ENCODE assay signal across 8 mouse cellular contexts in the genomic region with DNA sequence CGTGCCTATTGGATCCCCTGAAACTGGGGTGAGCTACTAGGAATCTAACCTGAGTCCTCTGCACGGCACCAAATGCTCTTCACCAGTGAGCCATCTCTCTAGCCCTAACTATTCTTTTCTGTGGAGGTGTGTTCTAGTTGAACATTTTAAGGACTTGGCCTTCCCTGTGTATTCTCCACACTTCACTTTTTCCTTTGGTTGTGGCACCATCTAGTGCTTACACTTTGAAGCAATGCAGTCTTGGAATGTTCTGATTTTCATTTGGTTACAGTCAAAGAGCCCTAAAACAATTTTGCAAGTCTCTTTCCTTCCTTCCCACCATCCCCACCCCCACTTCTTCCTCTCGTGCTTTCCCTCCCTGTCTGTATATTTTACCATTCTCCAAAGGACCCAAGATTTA. TPM values are rescaled to one million over a fixed set of nuclear protein-coding genes. Genes with fewer than 3 reads are reported as not detected.
DNase-seq lines count a peak whose midpoint lies in the region; ATAC-seq and TF ChIP-seq lines count a peak whose summit lies in the region.
"Had no signal": no experiment of that assay in that cellular context is flagged by ENCODE, and none has a peak within 500 bp of the region (broad histone marks: within the 10 kb centered on the region; RNA-seq: fewer than 3 reads in every experiment).

No protein-coding gene starts in this region.

- H3K9ac ChIP-seq in kidney, embryonic 15.5 days, result no peak overlapping the region
- H3K9ac ChIP-seq in MEL (ENCODE audit: control insufficient read depth, low read depth, low read length, poor library complexity, severe bottlenecking), result no peak overlapping the region
- H3K9ac ChIP-seq in kidney, postnatal 0 days (ENCODE audit: low read depth, low read length), result no peak overlapping the region
- H3K9ac ChIP-seq: midbrain, embryonic 12.5 days had no signal

- no peak overlapping the region for H3K4me2 ChIP-seq in kidney, embryonic 15.5 days
- H3K4me2 ChIP-seq in kidney, postnatal 0 days (ENCODE audit: low read length), result no peak overlapping the region
- H3K4me2 ChIP-seq: midbrain, embryonic 12.5 days had no signal

- H3K27me3 ChIP-seq in kidney, embryonic 15.5 days, result no peaks in the 10 kb centered on the region
- H3K27me3 ChIP-seq in MEL (ENCODE audit: control insufficient read depth in 1 of 2, insufficient read depth in 2 of 2, low read length in 2 of 2), result no peaks in the 10 kb centered on the region
- H3K27me3 ChIP-seq in kidney, postnatal 0 days (ENCODE audit: insufficient read depth, low read length), result no peaks in the 10 kb centered on the region

- H3K27ac ChIP-seq in kidney, embryonic 15.5 days, result no peak overlapping the region
- no peak overlapping the region for H3K27ac ChIP-seq in MEL (ENCODE audit: control insufficient read depth, low read depth, low read length)
- H3K27ac ChIP-seq in kidney, postnatal 0 days, result no peak overlapping the region
- H3K27ac ChIP-seq: midbrain, embryonic 12.5 days had no signal

- no peak overlapping the region for H3K4me3 ChIP-seq in kidney, embryonic 15.5 days (replicated peaks)
- H3K4me3 ChIP-seq in MEL (ENCODE audit: control insufficient read depth in 1 of 2, insufficient read depth in 1 of 2, low read depth in 2 of 2, low read length in 2 of 2), result no peak overlapping the region
- no peak overlapping the region for H3K4me3 ChIP-seq in kidney, postnatal 0 days (replicated peaks; ENCODE audit: low read depth, low read length)
- H3K4me3 ChIP-seq: midbrain, embryonic 12.5 days had no signal

- ATAC-seq in kidney, embryonic 15.5 days (replicated peaks; ENCODE audit: low FRiP score), result no peak
- no peak for ATAC-seq in kidney, postnatal 0 days (replicated peaks; ENCODE audit: low FRiP score, low read depth)

- no peaks in the 10 kb centered on the region for H3K36me3 ChIP-seq in kidney, embryonic 15.5 days
- peaks cover 0 to 2% of the 10 kb centered on the region in 2 experiments; a peak in 2 of 4 replicates for H3K36me3 ChIP-seq in MEL (ENCODE audit: control insufficient read depth in 1 of 2, insufficient read depth in 2 of 2, low read length in 2 of 2)
- no peaks in the 10 kb centered on the region for H3K36me3 ChIP-seq in kidney, postnatal 0 days (ENCODE audit: insufficient read depth, low read length)
- H3K36me3 ChIP-seq: midbrain, embryonic 12.5 days had no signal

- TF ChIP-seq CTCF in MEL (IDR thresholded peaks at IDR 0.05 in 2 of 3, conservative IDR thresholded peaks at IDR 0.05 in 1 of 3; ENCODE audit: control insufficient read depth in 1 of 3, insufficient read depth in 1 of 3, low read depth in 2 of 3, low read length in 3 of 3, poor library complexity in 1 of 3, severe bottlenecking in 1 of 3), result peak in 1 of 3 experiments; percentile 24; a peak in 2 of 6 replicates
- TF ChIP-seq CTCF in brain, embryonic 14.5 days (IDR thresholded peaks at IDR 0.05; ENCODE audit: borderline replicate concordance, extremely low read depth, insufficient read depth, insufficient read length), result peak; percentile 23; the same call in 1 of the 2 replicates
- TF ChIP-seq CTCF in kidney, postnatal 0 days (IDR thresholded peaks at IDR 0.05; ENCODE audit: low read depth), result peak; percentile 70

- intact Hi-C loops in gastrocnemius, postnatal 36 days (cut with DNase I), result loop anchor here (2.0 to 5.0 kb wide), 2 partner anchors 169 to 229 kb away; no protein-coding TSS in a partner anchor

- no peak for TF ChIP-seq EP300 in MEL (IDR thresholded peaks at IDR 0.05; ENCODE audit: low read depth in 1 of 2, low read length in 2 of 2)

- H3K9me3 ChIP-seq in kidney, embryonic 15.5 days (replicated peaks), result no peaks in the 10 kb centered on the region
- H3K9me3 ChIP-seq in MEL (replicated peaks; ENCODE audit: insufficient read depth, low read length), result no peaks in the 10 kb centered on the region
- H3K9me3 ChIP-seq in kidney, postnatal 0 days (replicated peaks; ENCODE audit: low read length), result no peaks in the 10 kb centered on the region
- H3K9me3 ChIP-seq: midbrain, embryonic 12.5 days had no signal

- no peak for TF ChIP-seq POLR2A in MEL (IDR thresholded peaks at IDR 0.05; ENCODE audit: control insufficient read depth in 1 of 2, insufficient read depth in 1 of 2, low read depth in 1 of 2, low read length in 2 of 2, poor library complexity in 1 of 2)
- no peak for TF ChIP-seq POLR2A in brain, embryonic 14.5 days (IDR thresholded peaks at IDR 0.05; ENCODE audit: borderline replicate concordance, extremely low read depth, insufficient read depth, insufficient read length, poor library complexity, severe bottlenecking)

- 77% methylated on average over 3 of the region's 3 CpGs for WGBS in kidney, embryonic 15.5 days
- WGBS in kidney, postnatal 0 days, result 69% methylated on average over 3 of the region's 3 CpGs

- H3K79me2 ChIP-seq in MEL (ENCODE audit: control insufficient read depth, insufficient read depth, low read length, poor library complexity), result peaks cover 22% of the 10 kb centered on the region

- TF ChIP-seq RAD21 in MEL (IDR thresholded peaks at IDR 0.05; ENCODE audit: low read depth, low read length), result peak; percentile 12

- peak; percentile 18 for DNase-seq in kidney, adult 18-20 months
- no peak for DNase-seq in MEL (ENCODE audit: low read depth, low spot score)
- peak; percentile 68 for DNase-seq in brain, embryonic 14.5 days (ENCODE audit: low read depth)
- DNase-seq in kidney, postnatal 0 days (ENCODE audit: low spot score), result peak; percentile 44
- DNase-seq in retina, postnatal 7 days (ENCODE audit: low read depth, low spot score), result peak; percentile 34
- DNase-seq in gastrocnemius, postnatal 36 days, result no peak

- H3K4me1 ChIP-seq in kidney, embryonic 15.5 days, result no peaks in the 10 kb centered on the region
- peaks cover 2 to 4% of the 10 kb centered on the region in 2 experiments; a peak in 3 of 4 replicates for H3K4me1 ChIP-seq in MEL (ENCODE audit: control insufficient read depth in 1 of 2, insufficient read depth in 2 of 2, low read length in 2 of 2)
- H3K4me1 ChIP-seq in kidney, postnatal 0 days (replicated peaks; ENCODE audit: insufficient read depth, low read length), result no peaks in the 10 kb centered on the region

TF ChIP-seq in MEL, 35 proteins besides CTCF, POLR2A, EP300 and RAD21:
- no peak for TF ChIP-seq UBTF (IDR thresholded peaks at IDR 0.05; ENCODE audit: borderline replicate concordance, insufficient read depth, low read depth, low read length)
- TF ChIP-seq POLR2AphosphoS2 (IDR thresholded peaks at IDR 0.05; ENCODE audit: low read length), result no peak
- TF ChIP-seq BHLHE40 (IDR thresholded peaks at IDR 0.05; ENCODE audit: borderline replicate concordance, low read depth, low read length), result no peak
- no peak for TF ChIP-seq MAFK (IDR thresholded peaks at IDR 0.05; ENCODE audit: borderline replicate concordance, low read depth, low read length)
- TF ChIP-seq TAL1 (IDR thresholded peaks at IDR 0.05; ENCODE audit: low read length), result no peak
- TF ChIP-seq SMC3 (IDR thresholded peaks at IDR 0.05; ENCODE audit: low read depth, low read length), result no peak
- TF ChIP-seq MXI1 (IDR thresholded peaks at IDR 0.05; ENCODE audit: low read depth, low read length), result no peak
- no peak for TF ChIP-seq ZC3H11A (IDR thresholded peaks at IDR 0.05; ENCODE audit: low read depth, low read length)
- no peak for TF ChIP-seq GABPA (IDR thresholded peaks at IDR 0.05; ENCODE audit: low read depth, low read length)
- no peak for TF ChIP-seq ZKSCAN1 (IDR thresholded peaks at IDR 0.05; ENCODE audit: low read depth, low read length)
- no peak for TF ChIP-seq NELFE (IDR thresholded peaks at IDR 0.05; ENCODE audit: low read depth, low read length)
- TF ChIP-seq USF2 (IDR thresholded peaks at IDR 0.05; ENCODE audit: borderline replicate concordance in 1 of 2, insufficient read depth in 1 of 2, low read depth in 1 of 2, low read length in 2 of 2), result no peak
- no peak for TF ChIP-seq GATA1 (IDR thresholded peaks at IDR 0.05; ENCODE audit: low read depth, low read length)
- TF ChIP-seq NRF1 (IDR thresholded peaks at IDR 0.05; ENCODE audit: insufficient read depth, low read depth, low read length, poor library complexity, severe bottlenecking), result no peak

RNA-seq across cellular contexts. Expression of gene Nrf1, which starts 33.6 kb away (rescaled TPM):
- polyA plus RNA-seq in kidney, embryonic 15.5 days (2015; fragmentation: Nextera tagmentation; extraction: Ambion mirVana), result 57.3 and 63.0 TPM in 2 replicates
- total RNA-seq in MEL (2012; rRNA removed), result 60.4 and 65.2 TPM in 2 replicates
- 10 to 100 TPM; 56.5 to 93.7 TPM for polyA plus RNA-seq in MEL (2012; ENCODE audit: insufficient read depth in 1 of 2, insufficient read length in 2 of 2, low read depth in 1 of 2, low replicate concordance in 2 of 2, missing spikeins in 1 of 2)
- polyA plus RNA-seq in brain, embryonic 14.5 days (2012; rRNA removed), result 60.8 and 70.7 TPM in 2 replicates
- polyA plus RNA-seq in kidney, postnatal 0 days (2015; fragmentation: Nextera tagmentation; extraction: Ambion mirVana), result 31.8 and 32.0 TPM in 2 replicates
- total RNA-seq in gastrocnemius, postnatal 36 days (2021), result 10 to 100 TPM in 1 of 2 experiments, 1 to 10 TPM in 1; 9.6 to 11.0 TPM

Comparison
In these comparisons a context has a peak if more than half of its experiments do, and no peak if none do; other contexts are left out.
1. DNase-seq: peak in kidney, adult 18-20 months (single experiment), brain, embryonic 14.5 days (single experiment), kidney, postnatal 0 days (single experiment) and retina, postnatal 7 days (single experiment); none in MEL (single experiment) and gastrocnemius, postnatal 36 days (0 of 2).